ENCODE assay signal across 8 mouse cellular contexts in the genomic region with DNA sequence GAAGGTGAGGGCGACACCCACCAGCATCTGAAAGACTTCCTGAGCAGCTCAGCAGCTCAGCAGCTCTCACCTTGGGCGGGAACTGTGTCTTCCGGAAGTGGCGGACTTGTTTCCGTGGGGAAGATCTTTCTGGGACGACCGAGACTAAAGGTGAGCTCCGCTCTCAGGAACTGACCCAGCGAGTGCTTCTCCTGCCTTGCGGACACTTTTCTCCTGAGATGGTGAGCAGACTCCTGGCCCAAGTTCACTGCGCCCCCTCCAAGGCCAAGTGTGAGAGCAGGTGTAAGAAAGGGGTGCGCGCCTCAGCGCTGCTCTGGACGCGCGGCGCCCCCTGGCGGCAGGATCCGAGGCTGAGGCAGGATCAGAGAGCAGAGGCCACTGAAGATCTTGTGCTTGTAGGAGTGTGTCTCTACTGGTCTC. TPM values are rescaled to one million over a fixed set of nuclear protein-coding genes. Genes with fewer than 3 reads are reported as not detected.
DNase-seq lines count a peak whose midpoint lies in the region; ATAC-seq and TF ChIP-seq lines count a peak whose summit lies in the region.
"Not testable (repeated sequence)": the region's sequence is repeated elsewhere in the genome, so short reads cannot be mapped to it uniquely, and the experiment has no call there.

Gene Nat8f4, minus strand, starts transcription at position 243 of the 420 bp plus-strand sequence.

- POLR2A ChIA-PET in Patski (lab: Charles Lee): not testable (repeated sequence)

- in situ Hi-C loops in Patski (cut with MboI; ENCODE audit: low pct_unique_long_range_greater_than_20kb): not testable (repeated sequence)

- ATAC-seq in Patski: not testable (repeated sequence)
- peak; percentile 77; the same call in 1 of the 2 replicates for ATAC-seq in hindbrain, embryonic 13.5 days (ENCODE audit: low FRiP score)
- ATAC-seq in lung, postnatal 0 days: peak; percentile 79

- not testable (repeated sequence) for H3K9ac ChIP-seq in hindbrain, embryonic 13.5 days; lung, postnatal 0 days (replicated peaks; ENCODE audit: low read depth)

- not testable (repeated sequence) for DNase-seq in Patski (ENCODE audit: low read depth, low spot score)
- DNase-seq in cerebellum, postnatal 25 days: peak; percentile 89 to 91
- peak; percentile 80 to 83 for DNase-seq in frontal cortex, postnatal 25 days (ENCODE audit: low spot score in 2 of 2)
- DNase-seq in layer of hippocampus, postnatal 14 days (ENCODE audit: low spot score in 2 of 2): peak; percentile 76 to 80
- peak; percentile 48 for DNase-seq in lung, postnatal 0 days (ENCODE audit: low spot score)
- peak; percentile 77 for DNase-seq in ovary, postnatal 14 days (ENCODE audit: low spot score)
- DNase-seq in thymus, postnatal 14 days: peak; percentile 89

- not testable (repeated sequence) for H3K27ac ChIP-seq in hindbrain, embryonic 13.5 days; lung, postnatal 0 days (ENCODE audit: low read length)

- H3K4me3 ChIP-seq in hindbrain, embryonic 13.5 days: peak within 1 kb of the TSS; percentile 31
- H3K4me3 ChIP-seq in lung, postnatal 0 days (ENCODE audit: low read depth, low read length): peak within 1 kb of the TSS; percentile 33

- H3K27me3 ChIP-seq in Patski; hindbrain, embryonic 13.5 days; lung, postnatal 0 days (replicated peaks; ENCODE audit: insufficient read depth, low read length): not testable (repeated sequence)

- 16% methylated on average over 20 of the region's 20 CpGs for WGBS in hindbrain, embryonic 13.5 days
- 13% methylated on average over 20 of the region's 20 CpGs for WGBS in lung, postnatal 0 days

- H3K36me3 ChIP-seq in hindbrain, embryonic 13.5 days; lung, postnatal 0 days (ENCODE audit: insufficient read depth, low read length): not testable (repeated sequence)

- TF ChIP-seq CTCF in Patski (IDR thresholded peaks at IDR 0.05): peak; percentile 82
- peak; percentile 87 for TF ChIP-seq CTCF in lung, postnatal 0 days (IDR thresholded peaks at IDR 0.05)

- not testable (repeated sequence) for H3K9me3 ChIP-seq in hindbrain, embryonic 13.5 days; lung, postnatal 0 days (ENCODE audit: low read length)

- CTCF ChIA-PET in Patski (lab: Charles Lee): not testable (repeated sequence)

- TF ChIP-seq EP300 in lung, postnatal 0 days (IDR thresholded peaks at IDR 0.05): not testable (repeated sequence)

- H3K4me2 ChIP-seq in hindbrain, embryonic 13.5 days: peak within 1 kb of the TSS; percentile 47
- H3K4me2 ChIP-seq in lung, postnatal 0 days (replicated peaks; ENCODE audit: low read depth, low read length): 0 out of 2 replicates have a peak within 1 kb of the TSS, but pooled peaks have one; percentile 25

- not testable (repeated sequence) for H3K4me1 ChIP-seq in hindbrain, embryonic 13.5 days (replicated peaks); lung, postnatal 0 days (ENCODE audit: insufficient read depth, low read depth, low read length)

RNA-seq across cellular contexts. Expression of gene Nat8f4, which starts in this region (rescaled TPM):
- polyA plus RNA-seq in Patski (2021): 0.27 TPM
- 6.8 and 6.9 TPM in 2 replicates for polyA plus RNA-seq in hindbrain, embryonic 13.5 days (2015; fragmentation: Nextera tagmentation; extraction: Ambion mirVana)
- 1 to 10 TPM; 4.6 to 5.5 TPM for total RNA-seq in layer of hippocampus, postnatal 14 days (2021)
- 2.6 and 2.7 TPM in 2 replicates for polyA plus RNA-seq in lung, postnatal 0 days (2015; fragmentation: Nextera tagmentation; extraction: Ambion mirVana)
